Mouse (Mus musculus): ENCODE measurements around the gene Rgs8. TPM values are rescaled to one million over a fixed set of nuclear protein-coding genes. Genes with fewer than 3 reads are reported as not detected.

Gene Rgs8
- polyA plus RNA-seq, 1 experiment, result 0.02 TPM

DNA sequence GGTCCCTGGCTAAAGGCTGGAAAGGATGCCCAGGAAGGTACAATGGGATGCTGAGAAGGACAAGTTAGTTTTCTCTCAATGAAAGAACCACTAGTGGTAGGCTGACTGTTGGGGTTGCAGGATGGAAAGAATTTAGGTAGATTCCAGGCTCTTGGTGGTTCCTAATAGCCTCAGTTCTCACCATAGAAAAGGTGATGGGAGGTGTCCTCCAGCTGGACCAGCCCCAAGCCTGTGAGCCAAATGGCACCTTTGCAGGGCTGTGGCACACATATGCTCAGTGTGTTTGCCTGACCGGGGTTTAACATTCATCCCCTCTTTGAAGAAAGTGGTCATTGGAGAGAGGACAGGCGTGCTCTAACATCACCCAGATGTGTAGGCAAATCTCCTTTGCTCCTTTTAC lies 28.2 kb downstream of the Rgs8 start:
- DNase-seq, result no peak
- TF ChIP-seq POLR2A (IDR thresholded peaks at IDR 0.05; ENCODE audit: low read depth, low read length), result no peak
- no peak for TF ChIP-seq CTCF (conservative IDR thresholded peaks at IDR 0.05; ENCODE audit: insufficient read depth, insufficient read length, low read depth, low read length)
- WGBS, result 87% methylated on average over 2 of the region's 2 CpGs
- H3K27ac ChIP-seq (ENCODE audit: insufficient read depth, low read depth, low read length), result no peak overlapping the region
- no peaks in the 10 kb centered on the region for H3K27me3 ChIP-seq (replicated peaks; ENCODE audit: control insufficient read depth, insufficient read depth, low read length)
- H3K36me3 ChIP-seq (ENCODE audit: control insufficient read depth, insufficient read depth, low read length), result no peaks in the 10 kb centered on the region
- H3K4me1 ChIP-seq (ENCODE audit: control insufficient read depth, insufficient read depth, low read length), result peaks cover 11% of the 10 kb centered on the region; the same call in 1 of the 2 replicates
- H3K4me3 ChIP-seq (ENCODE audit: insufficient read depth, low read depth, low read length), result no peak overlapping the region

DNA sequence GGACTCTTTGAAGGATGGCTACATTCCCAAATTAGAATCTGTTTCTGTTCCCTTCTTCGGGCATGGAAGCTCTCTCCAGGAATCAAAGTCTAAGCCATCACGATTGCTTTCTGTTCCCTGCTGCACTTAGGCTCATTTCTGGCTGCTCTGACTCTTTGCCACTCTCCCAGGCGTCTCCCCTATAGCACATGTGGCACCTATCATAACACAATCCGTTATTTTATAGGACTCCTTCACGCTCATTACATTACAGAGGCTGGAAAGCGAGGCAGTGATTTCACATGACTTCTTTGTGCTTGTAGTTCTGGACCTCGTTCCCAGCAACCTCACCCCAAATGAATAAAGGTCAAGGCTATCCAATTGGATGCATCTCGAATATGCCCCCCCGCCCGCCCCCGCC lies 30.4 kb downstream of the Rgs8 start:
- TF ChIP-seq POLR2A (IDR thresholded peaks at IDR 0.05; ENCODE audit: low read depth, low read length), result no peak
- no peak for TF ChIP-seq CTCF (conservative IDR thresholded peaks at IDR 0.05; ENCODE audit: insufficient read depth, insufficient read length, low read depth, low read length)
- Histone ChIP-seq H3K36me3 (ENCODE audit: control insufficient read depth, insufficient read depth, low read length) (no peaks in the 10 kb centered on the region), H3K4me1 (ENCODE audit: control insufficient read depth, insufficient read depth, low read length) (peaks cover 11% of the 10 kb centered on the region; the same call in 1 of the 2 replicates), H3K27me3 (replicated peaks; ENCODE audit: control insufficient read depth, insufficient read depth, low read length) (no peaks in the 10 kb centered on the region), H3K27ac (ENCODE audit: insufficient read depth, low read depth, low read length) (no peak overlapping the region), H3K4me3 (ENCODE audit: insufficient read depth, low read depth, low read length) (no peak overlapping the region)
- no peak for DNase-seq
- WGBS, result 73% methylated on average over 11 of the region's 11 CpGs

DNA sequence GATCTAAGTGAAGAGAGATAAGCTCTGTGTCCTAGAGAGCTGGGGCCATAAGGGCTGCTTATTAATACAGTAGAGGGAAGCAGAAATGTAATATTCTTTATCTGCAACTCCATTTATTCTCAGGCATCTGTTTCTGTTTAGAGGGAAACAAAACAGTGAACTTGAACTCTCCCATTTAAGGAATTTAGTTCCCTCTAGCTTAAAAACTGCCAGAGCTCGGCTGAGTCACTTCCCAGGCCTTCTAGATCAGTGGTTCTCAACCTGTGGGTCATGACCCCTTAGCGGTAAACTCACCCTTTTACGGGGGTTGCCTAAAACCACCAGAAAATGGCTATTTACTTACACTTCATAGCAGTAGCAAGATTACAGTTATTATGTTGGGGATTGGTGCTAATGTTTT lies 32.8 kb downstream of the Rgs8 start:
- no peak for DNase-seq
- no peaks in the 10 kb centered on the region for H3K36me3 ChIP-seq (ENCODE audit: control insufficient read depth, insufficient read depth, low read length)
- H3K27me3 ChIP-seq (replicated peaks; ENCODE audit: control insufficient read depth, insufficient read depth, low read length), result no peaks in the 10 kb centered on the region
- H3K4me1 ChIP-seq (ENCODE audit: control insufficient read depth, insufficient read depth, low read length), result no peaks in the 10 kb centered on the region
- H3K27ac ChIP-seq (ENCODE audit: insufficient read depth, low read depth, low read length), result no peak overlapping the region
- TF ChIP-seq CTCF (conservative IDR thresholded peaks at IDR 0.05; ENCODE audit: insufficient read depth, insufficient read length, low read depth, low read length), result no peak
- TF ChIP-seq POLR2A (IDR thresholded peaks at IDR 0.05; ENCODE audit: low read depth, low read length), result no peak
- no peak overlapping the region for H3K4me3 ChIP-seq (ENCODE audit: insufficient read depth, low read depth, low read length)
- 53% methylated on average over 3 of the region's 3 CpGs for WGBS

DNA sequence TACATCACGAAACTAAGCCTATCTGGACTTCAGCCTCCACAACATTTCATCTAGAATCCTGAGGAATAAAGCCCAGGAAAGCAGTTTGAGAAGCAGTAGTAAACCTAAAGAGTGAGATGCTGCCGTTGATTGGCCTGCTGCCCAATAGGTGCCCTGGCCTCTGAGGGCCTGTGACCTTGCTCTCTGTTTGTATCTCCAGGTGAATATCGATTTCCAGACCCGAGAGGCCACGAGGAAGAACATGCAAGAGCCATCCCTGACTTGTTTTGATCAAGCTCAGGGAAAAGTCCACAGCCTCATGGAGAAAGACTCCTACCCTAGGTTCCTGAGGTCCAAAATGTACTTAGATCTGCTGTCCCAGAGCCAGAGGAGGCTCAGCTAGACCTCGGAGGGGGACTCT lies 39.7 kb downstream of the Rgs8 start:
- 73% methylated on average over 6 of the region's 6 CpGs for WGBS
- H3K36me3 ChIP-seq (ENCODE audit: control insufficient read depth, insufficient read depth, low read length), result no peaks in the 10 kb centered on the region
- no peak for DNase-seq
- H3K4me1 ChIP-seq (ENCODE audit: control insufficient read depth, insufficient read depth, low read length), result no peaks in the 10 kb centered on the region
- H3K27ac ChIP-seq (ENCODE audit: insufficient read depth, low read depth, low read length), result no peak overlapping the region
- no peaks in the 10 kb centered on the region for H3K27me3 ChIP-seq (replicated peaks; ENCODE audit: control insufficient read depth, insufficient read depth, low read length)
- TF ChIP-seq CTCF (conservative IDR thresholded peaks at IDR 0.05; ENCODE audit: insufficient read depth, insufficient read length, low read depth, low read length) (no peak), POLR2A (IDR thresholded peaks at IDR 0.05; ENCODE audit: low read depth, low read length) (no peak)
- no peak overlapping the region for H3K4me3 ChIP-seq (ENCODE audit: insufficient read depth, low read depth, low read length)

DNA sequence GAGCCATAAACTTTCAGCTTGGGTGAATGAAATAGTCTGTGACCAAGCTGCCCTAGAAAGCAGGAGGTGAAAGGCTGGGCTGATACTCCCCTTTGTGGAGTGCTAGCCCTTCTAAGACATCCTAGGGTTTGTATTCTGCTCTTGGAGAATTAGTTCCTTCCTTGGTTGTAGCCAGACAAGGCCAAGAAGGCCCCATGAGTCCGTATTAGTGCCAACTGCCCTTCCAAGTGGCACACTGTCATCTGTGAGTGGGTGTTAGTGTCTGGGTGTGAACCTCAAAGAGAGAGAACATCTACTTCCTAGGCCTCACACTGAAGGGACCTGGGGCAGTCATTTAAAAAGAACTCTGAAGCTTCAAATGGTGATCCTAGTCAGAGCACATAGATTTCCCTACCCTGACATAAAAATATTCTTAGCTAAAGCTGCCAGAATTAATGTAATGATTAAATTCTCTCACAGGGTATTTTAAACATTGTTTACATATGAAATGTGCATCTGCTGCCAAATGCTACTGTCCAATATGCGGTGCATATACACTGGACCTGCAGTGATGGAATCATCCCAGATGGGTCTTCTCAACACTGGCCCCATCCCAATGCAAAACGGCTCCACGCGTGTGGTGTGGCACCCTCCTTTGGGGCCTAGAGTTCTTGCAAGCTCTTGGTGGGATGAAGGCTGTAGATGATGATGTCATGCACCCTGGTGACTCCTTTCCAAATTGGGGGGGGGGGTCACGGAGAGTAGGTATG lies 41.7 kb downstream of the Rgs8 start:
- Histone ChIP-seq H3K4me3 (ENCODE audit: insufficient read depth, low read depth, low read length) (no peak overlapping the region), H3K36me3 (ENCODE audit: control insufficient read depth, insufficient read depth, low read length) (no peaks in the 10 kb centered on the region), H3K27me3 (replicated peaks; ENCODE audit: control insufficient read depth, insufficient read depth, low read length) (no peaks in the 10 kb centered on the region), H3K27ac (ENCODE audit: insufficient read depth, low read depth, low read length) (no peak overlapping the region), H3K4me1 (ENCODE audit: control insufficient read depth, insufficient read depth, low read length) (no peaks in the 10 kb centered on the region)
- WGBS, result 93% methylated on average over 6 of the region's 6 CpGs
- DNase-seq, result no peak
- TF ChIP-seq CTCF (conservative IDR thresholded peaks at IDR 0.05; ENCODE audit: insufficient read depth, insufficient read length, low read depth, low read length) (no peak), POLR2A (IDR thresholded peaks at IDR 0.05; ENCODE audit: low read depth, low read length) (no peak)

DNA sequence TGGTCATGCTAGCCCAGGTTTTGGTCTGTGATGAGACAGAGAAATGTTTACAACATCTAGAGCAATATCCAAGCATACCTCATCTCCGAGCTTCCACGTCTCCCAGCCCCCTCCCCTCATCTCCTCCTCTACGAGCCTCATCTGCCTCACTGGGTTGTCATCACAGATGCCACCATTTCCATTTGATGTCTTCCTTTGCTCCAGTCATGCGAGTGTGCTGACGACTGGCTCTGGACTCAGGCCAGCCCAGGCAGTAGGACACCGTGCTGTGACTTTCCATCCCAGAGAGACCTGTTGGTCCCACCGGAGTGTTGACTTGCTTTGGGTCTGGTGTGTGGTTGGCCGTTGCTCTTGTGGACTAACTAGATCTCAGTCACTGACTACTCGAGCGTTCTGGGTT lies 42.6 kb downstream of the Rgs8 start:
- TF ChIP-seq CTCF (conservative IDR thresholded peaks at IDR 0.05; ENCODE audit: insufficient read depth, insufficient read length, low read depth, low read length), result no peak
- no peak for TF ChIP-seq POLR2A (IDR thresholded peaks at IDR 0.05; ENCODE audit: low read depth, low read length)
- 88% methylated on average over 10 of the region's 10 CpGs for WGBS

DNA sequence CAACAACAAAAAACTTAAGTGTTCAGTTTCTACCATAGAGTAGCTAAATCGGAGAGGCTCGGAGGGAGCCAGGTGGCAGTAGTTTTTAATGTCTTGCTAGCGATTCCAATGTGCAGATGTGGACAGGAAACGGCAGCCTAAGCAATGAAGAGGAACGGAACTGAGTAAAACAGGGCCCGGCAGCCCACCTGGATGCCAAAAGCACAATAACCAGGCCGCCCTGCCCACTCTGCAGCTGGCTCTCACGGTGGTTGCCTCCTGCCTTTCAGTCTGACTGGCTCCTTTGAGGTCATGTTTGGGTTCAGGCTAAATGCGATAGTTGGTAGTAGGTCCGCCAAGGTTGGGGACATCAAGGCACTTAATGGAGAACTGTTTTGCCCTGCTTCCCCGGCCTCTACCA lies 43.3 kb downstream of the Rgs8 start:
- H3K4me3 ChIP-seq (ENCODE audit: insufficient read depth, low read depth, low read length), result no peak overlapping the region
- H3K27me3 ChIP-seq (replicated peaks; ENCODE audit: control insufficient read depth, insufficient read depth, low read length), result no peaks in the 10 kb centered on the region
- no peaks in the 10 kb centered on the region for H3K4me1 ChIP-seq (ENCODE audit: control insufficient read depth, insufficient read depth, low read length)
- no peak for TF ChIP-seq POLR2A (IDR thresholded peaks at IDR 0.05; ENCODE audit: low read depth, low read length)
- TF ChIP-seq CTCF (conservative IDR thresholded peaks at IDR 0.05; ENCODE audit: insufficient read depth, insufficient read length, low read depth, low read length), result no peak
- H3K27ac ChIP-seq (ENCODE audit: insufficient read depth, low read depth, low read length), result no peak overlapping the region
- DNase-seq, result no peak
- WGBS, result 84% methylated on average over 11 of the region's 11 CpGs
- no peaks in the 10 kb centered on the region for H3K36me3 ChIP-seq (ENCODE audit: control insufficient read depth, insufficient read depth, low read length)

More for the DNA sequence above, 42.6 kb downstream of the Rgs8 start:
- Histone ChIP-seq H3K27me3 (replicated peaks; ENCODE audit: control insufficient read depth, insufficient read depth, low read length) (no peaks in the 10 kb centered on the region), H3K36me3 (ENCODE audit: control insufficient read depth, insufficient read depth, low read length) (no peaks in the 10 kb centered on the region), H3K4me3 (ENCODE audit: insufficient read depth, low read depth, low read length) (no peak overlapping the region), H3K4me1 (ENCODE audit: control insufficient read depth, insufficient read depth, low read length) (no peaks in the 10 kb centered on the region), H3K27ac (ENCODE audit: insufficient read depth, low read depth, low read length) (no peak overlapping the region)
- DNase-seq, result no peak
